Mouse (Mus musculus): Measurements from ENCODE around the gene Iqgap1.

GRCm38 (mm10) chr7:80842132-80842531 lies 16.4 kb upstream of the Iqgap1 start:
- no peak for TF ChIP-seq CTCF (IDR thresholded peaks at IDR 0.05; ENCODE audit: low read depth, low read length)
- TF ChIP-seq POLR2A (IDR thresholded peaks at IDR 0.05; ENCODE audit: insufficient read depth, low read length): no peak
